Mouse (Mus musculus) thymus, adult 2 months (tissue): ENCODE data around the gene Akap7. TPM values are rescaled to one million over a fixed set of nuclear protein-coding genes. Genes with fewer than 3 reads are reported as not detected.

Experiments
- DNase-seq: peaks from one replicate; pipeline ENCODE4 v3.0.0; 2021
- H3K27ac ChIP-seq: fragments of 200-500 bp; 2 replicates; pipeline ENCODE4 v1.5.1; 2012; ENCODE audit warnings: low read length, control low read depth; ENCODE audit not compliant: control insufficient read depth, insufficient read depth
- H3K27me3 ChIP-seq: fragments of 200-500 bp; 2 replicates; pipeline ENCODE4 v1.6.1; 2012; ENCODE audit warnings: mild to moderate bottlenecking, low read length, moderate library complexity, mixed read lengths; ENCODE audit not compliant: control insufficient read depth, insufficient read depth
- H3K36me3 ChIP-seq: fragments of 200-500 bp; 2 replicates; pipeline ENCODE4 v1.6.1; 2012; ENCODE audit warnings: mild to moderate bottlenecking, low read length, moderate library complexity; ENCODE audit not compliant: control insufficient read depth, insufficient read depth
- H3K4me1 ChIP-seq: fragments of 200-500 bp; replicated peaks from 2 replicates; pipeline ENCODE4 v1.6.1; 2012; ENCODE audit warnings: low read length; ENCODE audit not compliant: control insufficient read depth, insufficient read depth
- H3K4me3 ChIP-seq: fragments of 200-500 bp; 2 replicates; pipeline ENCODE4 v1.5.1; 2012; ENCODE audit warnings: mild to moderate bottlenecking, low read length, control low read depth, moderate library complexity; ENCODE audit not compliant: control insufficient read depth, insufficient read depth
- CTCF ChIP-seq: fragments of 200-500 bp; IDR thresholded peaks from 2 replicates; pipeline ENCODE4 v1.5.1; 2012; ENCODE audit warnings: mild to moderate bottlenecking, control low read depth, low read length, moderate library complexity, borderline replicate concordance; ENCODE audit not compliant: control insufficient read depth, poor library complexity, insufficient read depth; ENCODE audit errors: extremely low read depth
- POLR2A ChIP-seq: fragments of 200-500 bp; IDR thresholded peaks from 2 replicates; pipeline ENCODE4 v1.6.1; 2012; ENCODE audit warnings: mild to moderate bottlenecking, low read length, control low read depth, moderate library complexity; ENCODE audit not compliant: control insufficient read depth, poor library complexity, insufficient read depth; ENCODE audit errors: extremely low read depth
- WGBS: fragments of 180-500 bp; shearing (Covaris S2); methylation state at CpG from one replicate; pipeline ENCODE4 v1.1.7; 2018; 5-methylcytosine and 5-hydroxymethylcytosine counted together
- polyA plus RNA-seq: library from polyadenylated mRNA; depleted of rRNA; stranded (reverse); fragments of >200 nt; gene quantifications from 2 replicates; pipeline ENCODE4 v1.2.3, GENCODE M21; 2012

Akap7 gene
- polyA plus RNA-seq, 1 experiment, result 1.8 TPM

DNA sequence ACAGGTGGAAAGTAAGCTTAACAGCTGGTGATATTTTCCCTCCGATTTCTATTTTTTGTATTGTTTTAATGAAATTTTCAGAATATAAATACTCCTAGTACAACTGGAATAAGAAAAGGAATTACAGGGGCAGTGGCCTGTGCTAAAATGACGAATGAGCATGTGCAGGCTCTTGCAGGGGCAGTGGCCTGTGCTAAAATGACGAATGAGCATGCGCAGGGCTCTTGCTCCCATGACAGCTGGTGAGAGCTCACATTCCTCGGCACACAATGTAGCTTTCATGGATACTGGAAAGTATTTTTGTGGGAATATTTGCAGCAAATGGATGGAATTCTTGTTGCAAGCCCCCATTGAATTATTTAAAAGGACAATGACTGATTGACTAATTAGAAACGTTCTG, 46.5 kb downstream of the Akap7 start:
- no peak for DNase-seq
- H3K27ac ChIP-seq, result no peak overlapping the region
- H3K4me3 ChIP-seq, result no peak overlapping the region
- H3K27me3 ChIP-seq, result no peaks in the 10 kb centered on the region
- H3K36me3 ChIP-seq, result no peaks in the 10 kb centered on the region
- no peaks in the 10 kb centered on the region for H3K4me1 ChIP-seq
- no peak for TF ChIP-seq POLR2A
- TF ChIP-seq CTCF, result no peak
- WGBS, result 91% methylated on average over 6 of the region's 6 CpGs

DNA sequence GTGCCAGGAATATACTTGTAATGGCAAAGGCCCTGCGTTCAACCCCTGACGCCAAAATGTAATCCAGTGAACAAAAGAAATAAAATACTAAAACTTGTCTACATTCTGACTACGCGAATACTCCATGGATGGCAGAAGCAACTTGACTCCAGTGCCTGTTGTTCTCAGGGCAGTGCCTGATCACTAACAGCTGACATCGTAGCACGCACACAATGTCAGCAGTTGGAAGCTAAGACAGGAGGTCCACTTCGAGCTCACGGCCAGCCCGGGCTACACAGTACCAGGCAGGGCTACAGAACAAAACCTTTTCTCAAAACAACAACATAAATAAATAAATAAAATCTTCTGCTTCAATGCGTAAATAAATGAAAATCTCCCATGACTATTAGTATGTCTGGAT, 46.9 kb downstream of the Akap7 start:
- 98% methylated on average over 10 of the region's 10 CpGs for WGBS
- no peak for DNase-seq
- H3K27ac ChIP-seq, result no peak overlapping the region
- H3K36me3 ChIP-seq, result no peaks in the 10 kb centered on the region
- no peak overlapping the region for H3K4me3 ChIP-seq
- H3K27me3 ChIP-seq, result no peaks in the 10 kb centered on the region
- TF ChIP-seq CTCF, result no peak
- no peak for TF ChIP-seq POLR2A
- no peaks in the 10 kb centered on the region for H3K4me1 ChIP-seq

DNA sequence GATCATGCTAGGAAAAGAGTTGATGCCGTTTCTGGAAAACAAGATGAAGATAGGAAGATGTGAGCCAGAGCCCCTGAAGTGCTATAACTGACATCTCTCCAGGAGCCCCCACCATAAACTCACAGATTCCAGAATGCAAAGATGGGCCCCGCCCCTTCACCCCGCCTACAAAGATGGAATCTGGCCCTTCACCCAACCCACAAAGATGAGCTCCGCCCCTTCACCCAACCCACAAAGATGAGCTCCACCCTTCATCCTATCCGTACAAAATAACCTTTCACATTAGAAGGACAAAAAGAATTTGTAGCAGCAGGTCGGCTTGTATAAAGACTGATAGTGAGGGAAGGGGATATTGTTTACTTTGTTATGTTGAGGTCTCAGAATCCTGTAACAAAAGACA, 49.5 kb downstream of the Akap7 start:
- Histone ChIP-seq H3K27ac (no peak overlapping the region), H3K4me3 (no peak overlapping the region), H3K27me3 (no peaks in the 10 kb centered on the region), H3K36me3 (no peaks in the 10 kb centered on the region), H3K4me1 (no peaks in the 10 kb centered on the region)
- DNase-seq, result no peak
- WGBS, result 93% methylated on average over 6 of the region's 6 CpGs
- TF ChIP-seq CTCF (no peak), POLR2A (no peak)

DNA sequence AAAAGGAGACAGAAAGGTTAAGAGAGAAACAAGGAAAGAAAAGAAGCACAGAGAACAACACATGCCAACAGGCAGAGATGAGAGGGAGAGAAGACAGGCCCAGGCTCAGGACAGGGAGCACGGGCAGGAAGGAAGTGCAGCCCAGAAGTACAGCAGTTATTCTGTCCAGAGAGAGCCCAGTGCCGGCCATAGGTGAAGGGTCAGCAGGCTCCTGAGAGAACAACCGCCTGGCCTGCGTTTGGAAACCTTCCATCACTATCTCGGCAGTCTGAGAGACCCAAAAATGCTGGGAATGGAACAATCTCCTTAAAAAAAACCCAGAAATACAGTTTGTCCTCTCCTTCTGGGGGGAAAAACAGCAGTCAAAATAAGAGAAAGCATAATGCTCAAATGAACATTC, 50.2 kb downstream of the Akap7 start:
- Histone ChIP-seq H3K4me3 (no peak overlapping the region), H3K36me3 (no peaks in the 10 kb centered on the region), H3K27ac (no peak overlapping the region), H3K27me3 (no peaks in the 10 kb centered on the region), H3K4me1 (no peaks in the 10 kb centered on the region)
- 92% methylated on average over 5 of the region's 5 CpGs for WGBS
- TF ChIP-seq CTCF, result no peak
- TF ChIP-seq POLR2A, result no peak
- DNase-seq, result no peak

DNA sequence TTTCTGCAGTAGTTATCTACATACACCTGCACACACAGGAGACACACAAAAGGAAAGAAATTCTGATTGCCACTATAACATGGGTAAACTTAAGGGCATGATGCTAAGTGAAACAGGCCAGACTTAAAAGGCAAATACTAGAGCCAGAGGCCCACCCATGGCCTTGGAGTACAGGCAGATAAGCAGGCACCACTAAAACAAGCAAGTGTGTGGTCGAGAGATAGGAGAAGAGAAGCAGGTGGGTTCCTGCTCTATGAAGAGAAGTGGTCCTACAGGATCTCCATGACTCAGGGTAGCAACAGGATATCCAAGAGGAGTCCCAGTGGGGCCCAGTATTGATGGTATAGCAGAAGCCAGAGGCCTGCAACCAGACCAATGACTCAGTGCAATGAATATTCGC, 54.2 kb downstream of the Akap7 start:
- Histone ChIP-seq H3K27ac (no peak overlapping the region), H3K36me3 (no peaks in the 10 kb centered on the region), H3K4me1 (no peaks in the 10 kb centered on the region), H3K27me3 (no peaks in the 10 kb centered on the region), H3K4me3 (no peak overlapping the region)
- no peak for DNase-seq
- 89% methylated on average over 2 of the region's 2 CpGs for WGBS
- TF ChIP-seq POLR2A, result no peak
- no peak for TF ChIP-seq CTCF

DNA sequence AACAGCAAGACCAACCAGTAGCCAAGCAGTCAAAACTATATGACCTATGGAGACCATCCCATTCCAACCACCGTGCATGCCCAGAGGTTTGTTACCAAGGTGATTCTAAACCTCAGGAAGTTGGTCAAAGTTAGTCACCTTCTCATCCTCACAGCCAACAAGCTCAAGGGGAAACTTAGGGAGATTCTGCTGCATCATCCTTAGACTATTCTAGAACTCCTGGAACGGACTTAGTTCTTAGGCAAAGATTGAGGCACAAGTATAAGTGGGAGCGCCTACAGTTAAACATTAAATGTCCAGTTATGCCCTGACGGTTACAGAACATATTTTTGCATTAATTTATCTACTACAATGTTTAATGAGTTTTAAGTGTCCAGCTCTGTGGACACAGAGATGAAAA, 54.7 kb downstream of the Akap7 start:
- DNase-seq, result no peak
- TF ChIP-seq CTCF (no peak), POLR2A (no peak)
- H3K27ac ChIP-seq, result no peak overlapping the region
- no peaks in the 10 kb centered on the region for H3K4me1 ChIP-seq
- no peaks in the 10 kb centered on the region for H3K36me3 ChIP-seq
- no peaks in the 10 kb centered on the region for H3K27me3 ChIP-seq
- no peak overlapping the region for H3K4me3 ChIP-seq
- 84% methylated on average over 4 of the region's 4 CpGs for WGBS

DNA sequence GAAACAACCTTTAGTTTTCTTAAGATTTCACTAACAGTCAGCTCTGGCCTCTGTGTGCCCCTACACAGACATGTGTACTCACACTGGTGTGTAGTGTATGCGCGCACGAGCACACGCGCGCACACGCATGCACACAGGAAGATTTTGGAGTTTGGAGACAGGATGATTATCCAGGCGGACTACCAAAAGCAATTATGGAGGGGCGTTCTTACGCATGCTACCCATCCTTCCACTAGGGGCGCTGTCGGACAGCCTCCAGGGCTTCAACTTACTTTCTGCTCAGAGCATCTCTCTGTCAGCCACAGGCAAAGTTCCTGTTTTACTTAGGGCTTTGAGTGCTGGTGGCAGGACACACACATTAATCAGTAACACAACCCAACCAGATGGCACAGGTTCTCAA, 57.6 kb downstream of the Akap7 start:
- TF ChIP-seq CTCF (peak; percentile 82), POLR2A (no peak)
- 80% methylated on average over 12 of the region's 12 CpGs for WGBS
- no peaks in the 10 kb centered on the region for H3K4me1 ChIP-seq

More for the DNA sequence above, 57.6 kb downstream of the Akap7 start:
- H3K27me3 ChIP-seq, result no peaks in the 10 kb centered on the region
- H3K27ac ChIP-seq, result no peak overlapping the region
- no peak overlapping the region for H3K4me3 ChIP-seq
- DNase-seq, result peak; percentile 55
- no peaks in the 10 kb centered on the region for H3K36me3 ChIP-seq
